Mouse (Mus musculus): ENCODE measurements around the gene 4931406P16Rik.

- TF ChIP-seq CTCF (IDR thresholded peaks at IDR 0.05; ENCODE audit: control insufficient read depth, insufficient read depth, insufficient replicate concordance, low read depth, low read length), result no peak
- TF ChIP-seq POLR2A (IDR thresholded peaks at IDR 0.05; ENCODE audit: control insufficient read depth, low read depth, low read length), result no peak
These were observed 7.8 kb upstream of the 4931406P16Rik start for GRCm38 (mm10) chr7:34321119-34321518.

Data from testis, adult 2 months (tissue).